Mouse (Mus musculus): ENCODE results near the gene Gse1. TPM values are rescaled to one million over a fixed set of nuclear protein-coding genes. Genes with fewer than 3 reads are reported as not detected.

Gse1 gene
- polyA plus RNA-seq, 1 experiment from 2014 or later = 6.4 TPM

- Histone ChIP-seq H3K27ac (ENCODE audit: low read depth, low read length) (peak overlapping the region; percentile 70), H3K4me3 (ENCODE audit: low read depth, low read length) (no peak overlapping the region), H3K4me1 (replicated peaks; ENCODE audit: control insufficient read depth, insufficient read depth, low read length) (0 out of 2 replicates have a peak, but pooled peaks cover 4% of the 10 kb centered on the region), H3K27me3 (replicated peaks; ENCODE audit: control insufficient read depth, insufficient read depth, low read length) (no peaks in the 10 kb centered on the region), H3K9me3 (ENCODE audit: control insufficient read depth) (no peaks in the 10 kb centered on the region), H3K9ac (ENCODE audit: low read depth, low read length) (no peak overlapping the region), H3K36me3 (ENCODE audit: control insufficient read depth, insufficient read depth) (peaks cover 67% of the 10 kb centered on the region), H3K4me2 (replicated peaks; ENCODE audit: low read depth) (no peak overlapping the region)
- no peak for TF ChIP-seq CTCF (IDR thresholded peaks at IDR 0.05; ENCODE audit: low read depth)
- 79% methylated on average over 18 of the region's 18 CpGs for WGBS
- ATAC-seq = no peak
These were observed 334.6 kb downstream of the Gse1 start for GRCm38 (mm10) chr8:120562680-120563347.

GRCm38 (mm10) chr8:120563348-120563724 lies 335.1 kb downstream of the Gse1 start:
- H3K9ac ChIP-seq (ENCODE audit: low read depth, low read length) = no peak overlapping the region
- H3K4me1 ChIP-seq (replicated peaks; ENCODE audit: control insufficient read depth, insufficient read depth, low read length) = 0 out of 2 replicates have a peak, but pooled peaks cover 4% of the 10 kb centered on the region
- H3K36me3 ChIP-seq (ENCODE audit: control insufficient read depth, insufficient read depth) = peaks cover 68% of the 10 kb centered on the region
- ATAC-seq = no peak
- H3K27ac ChIP-seq (ENCODE audit: low read depth, low read length) = peak overlapping the region; percentile 70
- H3K4me2 ChIP-seq (replicated peaks; ENCODE audit: low read depth) = peak overlapping the region; percentile 37; the same call in 1 of the 2 replicates
- no peaks in the 10 kb centered on the region for H3K27me3 ChIP-seq (replicated peaks; ENCODE audit: control insufficient read depth, insufficient read depth, low read length)
- no peaks in the 10 kb centered on the region for H3K9me3 ChIP-seq (ENCODE audit: control insufficient read depth)
- TF ChIP-seq CTCF (IDR thresholded peaks at IDR 0.05; ENCODE audit: low read depth) = no peak
- WGBS = 48% methylated on average over 8 of the region's 8 CpGs
- H3K4me3 ChIP-seq (ENCODE audit: low read depth, low read length) = no peak overlapping the region

GRCm38 (mm10) chr8:120563851-120564837 lies 335.9 kb downstream of the Gse1 start:
- no peaks in the 10 kb centered on the region for H3K27me3 ChIP-seq (replicated peaks; ENCODE audit: control insufficient read depth, insufficient read depth, low read length)
- peaks cover 68% of the 10 kb centered on the region for H3K36me3 ChIP-seq (ENCODE audit: control insufficient read depth, insufficient read depth)
- no peaks in the 10 kb centered on the region for H3K9me3 ChIP-seq (ENCODE audit: control insufficient read depth)
- 0 out of 2 replicates have a peak, but pooled peaks cover 4% of the 10 kb centered on the region for H3K4me1 ChIP-seq (replicated peaks; ENCODE audit: control insufficient read depth, insufficient read depth, low read length)
- no peak overlapping the region for H3K4me3 ChIP-seq (ENCODE audit: low read depth, low read length)
- ATAC-seq = peak; percentile 36
- TF ChIP-seq CTCF (IDR thresholded peaks at IDR 0.05; ENCODE audit: low read depth) = peak; percentile 46
- no peak overlapping the region for H3K9ac ChIP-seq (ENCODE audit: low read depth, low read length)
- H3K4me2 ChIP-seq (replicated peaks; ENCODE audit: low read depth) = peak overlapping the region; percentile 37
- WGBS = 37% methylated on average over 20 of the region's 20 CpGs
- H3K27ac ChIP-seq (ENCODE audit: low read depth, low read length) = peak overlapping the region; percentile 70

- Histone ChIP-seq H3K27me3 (replicated peaks; ENCODE audit: control insufficient read depth, insufficient read depth, low read length) (no peaks in the 10 kb centered on the region), H3K36me3 (ENCODE audit: control insufficient read depth, insufficient read depth) (peaks cover 70% of the 10 kb centered on the region), H3K9me3 (ENCODE audit: control insufficient read depth) (no peaks in the 10 kb centered on the region), H3K4me1 (replicated peaks; ENCODE audit: control insufficient read depth, insufficient read depth, low read length) (0 out of 2 replicates have a peak, but pooled peaks cover 4% of the 10 kb centered on the region), H3K9ac (ENCODE audit: low read depth, low read length) (no peak overlapping the region), H3K4me3 (ENCODE audit: low read depth, low read length) (no peak overlapping the region), H3K4me2 (replicated peaks; ENCODE audit: low read depth) (no peak overlapping the region), H3K27ac (ENCODE audit: low read depth, low read length) (no peak overlapping the region)
- TF ChIP-seq CTCF (IDR thresholded peaks at IDR 0.05; ENCODE audit: low read depth) = no peak
- ATAC-seq = no peak
- WGBS = 57% methylated on average over 7 of the region's 7 CpGs
These were observed 337.0 kb downstream of the Gse1 start for GRCm38 (mm10) chr8:120565151-120565711.

- H3K36me3 ChIP-seq (ENCODE audit: control insufficient read depth, insufficient read depth) = peaks cover 83% of the 10 kb centered on the region
These were observed 338.4 kb downstream of the Gse1 start for GRCm38 (mm10) chr8:120566681-120567080.

GRCm38 (mm10) chr8:120567731-120568130 lies 339.5 kb downstream of the Gse1 start:
- H3K9me3 ChIP-seq (ENCODE audit: control insufficient read depth) = no peaks in the 10 kb centered on the region
- no peak for TF ChIP-seq CTCF (IDR thresholded peaks at IDR 0.05; ENCODE audit: low read depth)
- no peak overlapping the region for H3K4me3 ChIP-seq (ENCODE audit: low read depth, low read length)
- no peak overlapping the region for H3K4me2 ChIP-seq (replicated peaks; ENCODE audit: low read depth)
- H3K27ac ChIP-seq (ENCODE audit: low read depth, low read length) = no peak overlapping the region
- H3K27me3 ChIP-seq (replicated peaks; ENCODE audit: control insufficient read depth, insufficient read depth, low read length) = no peaks in the 10 kb centered on the region
- peaks cover 85% of the 10 kb centered on the region for H3K36me3 ChIP-seq (ENCODE audit: control insufficient read depth, insufficient read depth)
- no peak overlapping the region for H3K9ac ChIP-seq (ENCODE audit: low read depth, low read length)
- WGBS = 96% methylated on average over 17 of the region's 17 CpGs
- H3K4me1 ChIP-seq (replicated peaks; ENCODE audit: control insufficient read depth, insufficient read depth, low read length) = 0 out of 2 replicates have a peak, but pooled peaks cover 4% of the 10 kb centered on the region
- no peak for ATAC-seq

More at GRCm38 (mm10) chr8:120566681-120567080, 338.4 kb downstream of the Gse1 start:
- Histone ChIP-seq H3K9ac (ENCODE audit: low read depth, low read length) (no peak overlapping the region), H3K4me3 (ENCODE audit: low read depth, low read length) (no peak overlapping the region), H3K9me3 (ENCODE audit: control insufficient read depth) (no peaks in the 10 kb centered on the region), H3K4me1 (replicated peaks; ENCODE audit: control insufficient read depth, insufficient read depth, low read length) (0 out of 2 replicates have a peak, but pooled peaks cover 4% of the 10 kb centered on the region), H3K4me2 (replicated peaks; ENCODE audit: low read depth) (no peak overlapping the region), H3K27ac (ENCODE audit: low read depth, low read length) (no peak overlapping the region), H3K27me3 (replicated peaks; ENCODE audit: control insufficient read depth, insufficient read depth, low read length) (no peaks in the 10 kb centered on the region)
- no peak for TF ChIP-seq CTCF (IDR thresholded peaks at IDR 0.05; ENCODE audit: low read depth)
- WGBS = 86% methylated on average over 8 of the region's 8 CpGs
- no peak for ATAC-seq
